In genomic region chr8:83737346-83737745, GRCm38 (mm10) we compare ENCODE assay signal across 9 mouse cellular contexts. TPM values are rescaled to one million over a fixed set of nuclear protein-coding genes. Genes with fewer than 3 reads are reported as not detected.
DNase-seq lines count a peak whose midpoint lies in the region; ATAC-seq lines count a peak whose summit lies in the region.
"Had no signal": no experiment of that assay in that cellular context is flagged by ENCODE, and none has a peak within 500 bp of the region (broad histone marks: within the 10 kb centered on the region; RNA-seq: fewer than 3 reads in every experiment).

No protein-coding gene starts in this region.

- peaks cover 5% of the 10 kb centered on the region; the same call in 1 of the 2 replicates for H3K36me3 ChIP-seq in heart, embryonic 12.5 days
- no peaks in the 10 kb centered on the region for H3K36me3 ChIP-seq in lung, embryonic 15.5 days
- H3K36me3 ChIP-seq: midbrain, embryonic 12.5 days had no signal

- H3K9me3 ChIP-seq in heart, embryonic 12.5 days (replicated peaks): no peaks in the 10 kb centered on the region
- H3K9me3 ChIP-seq in lung, embryonic 15.5 days: no peaks in the 10 kb centered on the region
- H3K9me3 ChIP-seq: midbrain, embryonic 12.5 days had no signal

- H3K4me1 ChIP-seq in heart, embryonic 12.5 days (replicated peaks): peaks cover 35% of the 10 kb centered on the region
- H3K4me1 ChIP-seq in lung, embryonic 15.5 days: peaks cover 34% of the 10 kb centered on the region

- no peak for ATAC-seq in heart, embryonic 12.5 days (ENCODE audit: insufficient number of reproducible peaks, low FRiP score)
- ATAC-seq in lung, embryonic 15.5 days (ENCODE audit: borderline replicate concordance, extremely low read depth, low FRiP score, low TSS enrichment): no peak

- 79% methylated on average over 4 of the region's 4 CpGs for WGBS in heart, embryonic 12.5 days
- WGBS in lung, embryonic 15.5 days: 89% methylated on average over 4 of the region's 4 CpGs

- no peak for DNase-seq in heart, postnatal 4 days
- no peak for DNase-seq in lung, postnatal 4 days
- peak; percentile 55 for DNase-seq in ZHBTc4 (ENCODE audit: low read depth, low spot score)
- peak; percentile 58 for DNase-seq in naive thymus-derived CD4-positive, alpha-beta T cell, adult 2 months (ENCODE audit: low read depth)
- DNase-seq in urinary bladder, postnatal 36 days (ENCODE audit: low spot score in 2 of 2): no peak
- no peak for DNase-seq in layer of hippocampus, adult 9-11 months

- H3K4me3 ChIP-seq in heart, embryonic 12.5 days: no peak overlapping the region
- H3K4me3 ChIP-seq in lung, embryonic 15.5 days: no peak overlapping the region
- H3K4me3 ChIP-seq: midbrain, embryonic 12.5 days had no signal

- H3K27ac ChIP-seq in heart, embryonic 12.5 days (ENCODE audit: poor library complexity, severe bottlenecking): peak overlapping the region; percentile 26
- 0 out of 2 replicates have a peak overlapping the region, but pooled peaks have one; percentile 90 for H3K27ac ChIP-seq in lung, embryonic 15.5 days
- H3K27ac ChIP-seq: midbrain, embryonic 12.5 days had no signal

- H3K9ac ChIP-seq in heart, embryonic 12.5 days: no peak overlapping the region
- no peak overlapping the region for H3K9ac ChIP-seq in lung, embryonic 15.5 days
- H3K9ac ChIP-seq: midbrain, embryonic 12.5 days had no signal

- no peaks in the 10 kb centered on the region for H3K27me3 ChIP-seq in heart, embryonic 12.5 days (replicated peaks)
- no peaks in the 10 kb centered on the region for H3K27me3 ChIP-seq in lung, embryonic 15.5 days

- H3K4me2 ChIP-seq in heart, embryonic 12.5 days: peak overlapping the region; percentile 88; the same call in 1 of the 2 replicates
- peak overlapping the region; percentile 94; the same call in 1 of the 2 replicates for H3K4me2 ChIP-seq in lung, embryonic 15.5 days
- H3K4me2 ChIP-seq: midbrain, embryonic 12.5 days had no signal

RNA-seq across cellular contexts. Expression of gene Adgre5, which starts 3.8 kb away (rescaled TPM):
- polyA plus RNA-seq in heart, embryonic 12.5 days (2016; fragmentation: Nextera tagmentation; extraction: Ambion mirVana): 26.2 and 29.2 TPM in 2 replicates
- 10 to 100 TPM; 62.8 to 63.4 TPM for total RNA-seq in heart, postnatal 4 days (2021)
- 56.7 and 64.0 TPM in 2 replicates for polyA plus RNA-seq in lung, embryonic 15.5 days (2015; fragmentation: Nextera tagmentation; extraction: Ambion mirVana)

RNA-seq across cellular contexts. Expression of gene Ddx39, which starts 22.4 kb away (rescaled TPM):
- 117 and 128 TPM in 2 replicates for polyA plus RNA-seq in heart, embryonic 12.5 days (2016; fragmentation: Nextera tagmentation; extraction: Ambion mirVana)
- total RNA-seq in heart, postnatal 4 days (2021): 10 to 100 TPM; 68.1 to 69.0 TPM
- polyA plus RNA-seq in lung, embryonic 15.5 days (2015; fragmentation: Nextera tagmentation; extraction: Ambion mirVana): 186 and 187 TPM in 2 replicates

RNA-seq across cellular contexts. Expression of gene Pkn1, which starts 38.4 kb away (rescaled TPM):
- 24.4 and 28.7 TPM in 2 replicates for polyA plus RNA-seq in heart, embryonic 12.5 days (2016; fragmentation: Nextera tagmentation; extraction: Ambion mirVana)
- 10 to 100 TPM; 52.7 to 53.4 TPM for total RNA-seq in heart, postnatal 4 days (2021)
- 35.4 and 38.0 TPM in 2 replicates for polyA plus RNA-seq in lung, embryonic 15.5 days (2015; fragmentation: Nextera tagmentation; extraction: Ambion mirVana)

Comparison
In these comparisons a context has a peak if more than half of its experiments do, and no peak if none do; other contexts are left out.
1. DNase-seq: peak in ZHBTc4 (single experiment) and naive thymus-derived CD4-positive, alpha-beta T cell, adult 2 months (single experiment); none in heart, postnatal 4 days (single experiment), lung, postnatal 4 days (0 of 2), urinary bladder, postnatal 36 days (0 of 2) and layer of hippocampus, adult 9-11 months (single experiment).